Mouse (Mus musculus) heart, postnatal 0 days (tissue): ENCODE data around the gene Ccdc34. TPM values are rescaled to one million over a fixed set of nuclear protein-coding genes. Genes with fewer than 3 reads are reported as not detected.

ENCODE experiments used
- ATAC-seq: fragments of 200-750 bp; cut with Nextera tagmentation; 2 replicates; pipeline ENCODE4 v1.8.0; 2017; ENCODE audit warnings: low read depth, moderate number of reproducible peaks, moderate library complexity; ENCODE audit not compliant: insufficient read depth
- DNase-seq: peaks from one replicate; pipeline ENCODE4 v3.0.0-alpha.2; 2016; ENCODE audit warnings: low spot score
- H3K27ac ChIP-seq: fragments of 300-500 bp; sonication (generic); 2 replicates; pipeline ENCODE4 v1.5.1; 2014; ENCODE audit warnings: low read depth, mild to moderate bottlenecking
- H3K27me3 ChIP-seq: fragments of 300-500 bp; sonication (generic); 2 replicates; pipeline ENCODE4 v1.6.1; 2014; ENCODE audit warnings: low read length, mixed read lengths; ENCODE audit not compliant: control insufficient read depth, insufficient read depth
- H3K36me3 ChIP-seq: fragments of 300-500 bp; sonication (generic); replicated peaks from 2 replicates; pipeline ENCODE4 v1.6.1; 2014; ENCODE audit warnings: low read length, mixed read lengths; ENCODE audit not compliant: control insufficient read depth, insufficient read depth
- H3K4me1 ChIP-seq: fragments of 300-500 bp; sonication (generic); 2 replicates; pipeline ENCODE4 v1.6.1; 2014; ENCODE audit warnings: antibody characterized with exemption; ENCODE audit not compliant: control insufficient read depth, insufficient read depth
- H3K4me2 ChIP-seq: fragments of 300-500 bp; sonication (generic); 2 replicates; pipeline ENCODE4 v1.6.1; 2014; ENCODE audit warnings: low read depth, mild to moderate bottlenecking, low read length, moderate library complexity
- H3K4me3 ChIP-seq: fragments of 300-500 bp; sonication (generic); 2 replicates; pipeline ENCODE4 v1.5.1; 2014; ENCODE audit warnings: low read depth, low read length
- H3K9ac ChIP-seq: fragments of 300-500 bp; sonication (generic); replicated peaks from 2 replicates; pipeline ENCODE4 v1.6.1; 2014; ENCODE audit warnings: low read depth, low read length, mixed read lengths
- H3K9me3 ChIP-seq: fragments of 300-500 bp; sonication (generic); replicated peaks from 2 replicates; pipeline ENCODE4 v1.6.1; 2016; ENCODE audit warnings: low read length; ENCODE audit not compliant: control insufficient read depth
- CTCF ChIP-seq: IDR thresholded peaks from 2 replicates; pipeline ENCODE4 v1.5.1; 2016; ENCODE audit warnings: antibody characterized with exemption, control low read depth, low read depth
- EP300 ChIP-seq: IDR thresholded peaks from 2 replicates; pipeline ENCODE4 v1.6.1; 2016; ENCODE audit warnings: antibody characterized with exemption, low read depth
- WGBS: fragments of 180-500 bp; shearing (Covaris S2); extraction: QIAGEN DNeasy Blood & Tissue Kit; methylation state at CpG from one replicate; pipeline ENCODE4 v1.1.7; 2014; 5-methylcytosine and 5-hydroxymethylcytosine counted together
- polyA plus RNA-seq: library from polyadenylated mRNA; unstranded; fragments of >200 nt; fragmentation: Nextera tagmentation; extraction: Ambion mirVana; gene quantifications from 2 replicates; pipeline ENCODE4 v1.2.1, GENCODE M21; 2015
- total RNA-seq: library from RNA; depleted of rRNA; stranded (reverse); fragments of >200 nt; gene quantifications from 2 replicates; pipeline ENCODE4 v1.2.3, GENCODE M21; 2014; ENCODE audit warnings: low replicate concordance

Gene Ccdc34
- total and polyA plus RNA-seq, 2 experiments from 2014 or later = 6.9 to 16.5 TPM

GRCm38 (mm10) chr2:109996411-109996810 lies 21.2 kb upstream of the Ccdc34 start:
- Histone ChIP-seq H3K27ac (0 out of 2 replicates have a peak overlapping the region, but pooled peaks have one; percentile 51), H3K4me2 (peak overlapping the region; percentile 30), H3K4me3 (no peak overlapping the region), H3K4me1 (peaks cover 23% of the 10 kb centered on the region), H3K36me3 (peaks cover 12% of the 10 kb centered on the region; the same call in 1 of the 2 replicates), H3K9me3 (no peaks in the 10 kb centered on the region), H3K9ac (0 out of 2 replicates have a peak overlapping the region, but pooled peaks have one; percentile 37), H3K27me3 (no peaks in the 10 kb centered on the region)
- 0 out of 2 replicates have a peak, but pooled peaks have one; percentile 49 for ATAC-seq
- DNase-seq = no peak
- TF ChIP-seq CTCF = no peak
- no peak for TF ChIP-seq EP300
- 22% methylated on average over 12 of the region's 12 CpGs for WGBS

DNA sequence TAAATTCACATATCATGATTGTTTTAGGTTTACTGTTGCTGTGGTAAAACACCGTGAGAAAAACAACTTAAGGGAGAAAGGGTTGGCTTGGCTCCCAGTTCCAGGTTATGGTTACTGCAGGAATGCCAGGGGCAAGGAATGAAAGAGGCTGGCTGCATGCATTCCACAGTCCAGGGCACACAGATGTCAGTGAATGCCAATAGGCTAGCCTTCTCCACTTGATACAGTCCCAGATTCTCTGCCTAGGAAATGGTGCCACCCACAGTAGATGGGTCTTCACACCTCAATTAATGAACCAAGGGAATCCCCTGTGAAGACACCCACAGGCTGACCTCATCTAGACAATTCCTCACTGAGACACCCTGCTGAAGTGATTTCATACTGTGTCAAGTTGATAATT lies 12.9 kb upstream of the Ccdc34 start:
- ATAC-seq (no peak), DNase-seq (no peak)
- no peak for TF ChIP-seq CTCF
- TF ChIP-seq EP300 = no peak
- H3K9me3 ChIP-seq = no peaks in the 10 kb centered on the region
- H3K4me2 ChIP-seq = no peak overlapping the region
- WGBS = 32% methylated on average over 1 of the region's 1 CpGs
- H3K9ac ChIP-seq = no peak overlapping the region
- no peak overlapping the region for H3K4me3 ChIP-seq
- H3K27ac ChIP-seq = no peak overlapping the region
- no peaks in the 10 kb centered on the region for H3K4me1 ChIP-seq
- H3K36me3 ChIP-seq = peaks cover 39% of the 10 kb centered on the region
- H3K27me3 ChIP-seq = no peaks in the 10 kb centered on the region

DNA sequence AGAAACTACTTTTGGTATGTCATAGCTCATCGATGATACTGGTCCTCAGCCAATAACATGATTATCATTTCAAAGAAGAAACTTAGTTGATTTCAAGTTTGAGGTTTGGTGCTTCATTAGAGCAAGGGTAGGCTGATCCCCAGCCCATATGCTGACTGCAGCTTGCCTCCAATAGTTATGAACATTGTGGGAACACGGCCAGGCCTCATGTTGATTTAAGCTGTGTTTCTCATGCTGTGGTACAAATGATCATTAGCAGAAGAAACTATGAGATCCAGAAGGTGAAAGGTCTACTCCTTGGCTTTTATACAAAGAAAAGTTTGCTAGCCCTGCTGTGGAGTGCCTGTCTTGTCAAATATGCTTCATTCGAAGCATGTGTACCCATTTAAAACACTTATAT lies 12.5 kb upstream of the Ccdc34 start:
- H3K4me1 ChIP-seq = no peaks in the 10 kb centered on the region
- H3K9me3 ChIP-seq = no peaks in the 10 kb centered on the region
- no peak for DNase-seq
- TF ChIP-seq EP300 (no peak), CTCF (no peak)
- H3K36me3 ChIP-seq = peaks cover 36% of the 10 kb centered on the region
- H3K27ac ChIP-seq = no peak overlapping the region
- H3K4me3 ChIP-seq = no peak overlapping the region
- WGBS = 74% methylated on average over 3 of the region's 3 CpGs
- no peak overlapping the region for H3K4me2 ChIP-seq
- ATAC-seq = no peak
- no peaks in the 10 kb centered on the region for H3K27me3 ChIP-seq
- no peak overlapping the region for H3K9ac ChIP-seq

DNA sequence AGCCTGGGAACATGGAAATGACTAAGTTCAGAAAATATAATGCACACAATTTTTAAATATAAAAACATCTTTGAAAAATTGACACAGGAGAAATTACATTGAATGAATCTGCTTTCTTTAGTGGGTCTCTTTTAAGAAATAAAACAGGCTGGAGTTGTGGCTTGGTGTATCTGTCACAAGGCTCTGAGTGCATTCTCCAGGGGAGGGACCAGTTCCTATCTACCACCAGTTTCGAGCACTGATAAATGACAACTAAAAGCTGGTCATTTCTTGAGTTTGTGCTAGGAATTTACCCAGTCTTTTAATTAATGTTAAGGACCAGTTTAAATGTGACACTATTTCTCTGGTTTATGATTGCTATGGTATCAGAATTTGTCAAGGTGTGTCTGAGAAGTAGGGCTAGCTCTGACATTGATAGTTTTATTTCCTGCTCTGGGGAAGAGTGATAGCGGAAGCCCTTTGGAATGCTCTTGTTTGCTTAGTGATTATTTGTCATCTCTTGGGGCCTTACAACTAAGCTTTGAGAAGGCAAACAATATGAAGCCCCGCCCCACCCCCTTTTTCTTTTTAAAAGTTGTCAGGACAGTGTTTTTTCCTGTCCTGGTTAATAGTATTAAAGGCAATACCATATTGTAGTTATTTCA lies 11.9 kb upstream of the Ccdc34 start:
- Histone ChIP-seq H3K27ac (no peak overlapping the region), H3K4me2 (no peak overlapping the region), H3K36me3 (peaks cover 36% of the 10 kb centered on the region), H3K27me3 (no peaks in the 10 kb centered on the region), H3K9me3 (no peaks in the 10 kb centered on the region), H3K9ac (no peak overlapping the region), H3K4me3 (no peak overlapping the region), H3K4me1 (no peaks in the 10 kb centered on the region)
- DNase-seq = no peak
- TF ChIP-seq CTCF (no peak), EP300 (no peak)
- ATAC-seq = no peak
- 60% methylated on average over 3 of the region's 3 CpGs for WGBS

- TF ChIP-seq EP300 = no peak
- no peak for TF ChIP-seq CTCF
- H3K4me3 ChIP-seq = no peak overlapping the region
- no peaks in the 10 kb centered on the region for H3K9me3 ChIP-seq
- no peaks in the 10 kb centered on the region for H3K4me1 ChIP-seq
- ATAC-seq (no peak), DNase-seq (no peak)
- no peaks in the 10 kb centered on the region for H3K27me3 ChIP-seq
- no peak overlapping the region for H3K27ac ChIP-seq
- H3K4me2 ChIP-seq = no peak overlapping the region
- peaks cover 42% of the 10 kb centered on the region for H3K36me3 ChIP-seq
- H3K9ac ChIP-seq = no peak overlapping the region
- WGBS = 87% methylated on average over 10 of the region's 10 CpGs
Observed at GRCm38 (mm10) chr2:110007423-110008267, 10.0 kb upstream of the Ccdc34 start.
